In genomic region chr15:99433913-99434312, GRCm38 (mm10) we compare ENCODE assay signal across 24 mouse cellular contexts. TPM values are rescaled to one million over a fixed set of nuclear protein-coding genes. Genes with fewer than 3 reads are reported as not detected.
DNase-seq lines count a peak whose midpoint lies in the region; ATAC-seq and TF ChIP-seq lines count a peak whose summit lies in the region.
"Had no signal": no experiment of that assay in that cellular context is flagged by ENCODE, and none has a peak within 500 bp of the region (broad histone marks: within the 10 kb centered on the region; RNA-seq: fewer than 3 reads in every experiment).

No protein-coding gene starts in this region.

- no peaks in the 10 kb centered on the region for H3K27me3 ChIP-seq in heart, embryonic 16.5 days (ENCODE audit: control insufficient read depth, insufficient read depth, low read length)
- no peaks in the 10 kb centered on the region for H3K27me3 ChIP-seq in lung, postnatal 0 days (replicated peaks; ENCODE audit: insufficient read depth, low read length)
- H3K27me3 ChIP-seq: heart, embryonic 13.5 days; hindbrain, embryonic 12.5 days; limb, embryonic 12.5 days; megakaryocyte, embryonic 14.5 days; neural tube, embryonic 15.5 days had no signal

- ATAC-seq in heart, embryonic 16.5 days (replicated peaks; ENCODE audit: extremely low read depth, insufficient read depth, low FRiP score), result no peak
- 0 out of 2 replicates have a peak, but pooled peaks have one; percentile 7 for ATAC-seq in lung, postnatal 0 days
- ATAC-seq in granulocyte monocyte progenitor cell, adult 5-6 weeks (replicated peaks; ENCODE audit: poor library complexity, severe bottlenecking), result no peak
- ATAC-seq: forebrain, embryonic 14.5 days; midbrain, embryonic 16.5 days had no signal

- H3K4me1 ChIP-seq in heart, embryonic 16.5 days (ENCODE audit: control insufficient read depth, insufficient read depth, low read length), result peaks cover 30% of the 10 kb centered on the region
- H3K4me1 ChIP-seq in lung, postnatal 0 days (ENCODE audit: insufficient read depth, low read depth, low read length), result peaks cover 3% of the 10 kb centered on the region; the same call in 1 of the 2 replicates

- 61% methylated on average over 12 of the region's 12 CpGs for WGBS in heart, embryonic 16.5 days
- 67% methylated on average over 12 of the region's 12 CpGs for WGBS in lung, postnatal 0 days

- 0 out of 2 replicates have a peak overlapping the region, but pooled peaks have one; percentile 23 for H3K9ac ChIP-seq in heart, embryonic 16.5 days (ENCODE audit: low read length)
- no peak overlapping the region for H3K9ac ChIP-seq in lung, postnatal 0 days (replicated peaks; ENCODE audit: low read depth)
- H3K9ac ChIP-seq: hindbrain, embryonic 12.5 days; limb, embryonic 12.5 days; liver, embryonic 14.5 days; neural tube, embryonic 15.5 days had no signal

- no peak overlapping the region for H3K4me3 ChIP-seq in heart, embryonic 16.5 days (ENCODE audit: low read length)
- H3K4me3 ChIP-seq in lung, postnatal 0 days (ENCODE audit: low read depth, low read length), result no peak overlapping the region
- H3K4me3 ChIP-seq: heart, embryonic 13.5 days; hindbrain, embryonic 12.5 days; limb, embryonic 12.5 days; megakaryocyte, embryonic 14.5 days; neural tube, embryonic 15.5 days had no signal

- peaks cover 17% of the 10 kb centered on the region for H3K36me3 ChIP-seq in heart, embryonic 16.5 days (ENCODE audit: control insufficient read depth, insufficient read depth)
- H3K36me3 ChIP-seq in lung, postnatal 0 days (ENCODE audit: insufficient read depth, low read length), result no peaks in the 10 kb centered on the region; the same call in 1 of the 2 replicates

- no peaks in the 10 kb centered on the region for H3K9me3 ChIP-seq in heart, embryonic 16.5 days (replicated peaks; ENCODE audit: control insufficient read depth, low read length)
- no peaks in the 10 kb centered on the region for H3K9me3 ChIP-seq in lung, postnatal 0 days (ENCODE audit: low read length)
- H3K9me3 ChIP-seq: heart, embryonic 13.5 days; hindbrain, embryonic 12.5 days; limb, embryonic 12.5 days; megakaryocyte, embryonic 14.5 days; neural tube, embryonic 15.5 days had no signal

- H3K4me2 ChIP-seq in heart, embryonic 16.5 days (ENCODE audit: low read depth, low read length), result no peak overlapping the region
- no peak overlapping the region for H3K4me2 ChIP-seq in lung, postnatal 0 days (replicated peaks; ENCODE audit: low read depth, low read length)
- H3K4me2 ChIP-seq: heart, embryonic 13.5 days; hindbrain, embryonic 12.5 days; limb, embryonic 12.5 days; neural tube, embryonic 15.5 days had no signal

- no peak for TF ChIP-seq CTCF in lung, postnatal 0 days (IDR thresholded peaks at IDR 0.05)

- no peak for TF ChIP-seq EP300 in lung, postnatal 0 days (IDR thresholded peaks at IDR 0.05)

- DNase-seq in heart, adult 11 months, result no peak
- no peak for DNase-seq in lung, postnatal 0 days (ENCODE audit: low spot score)
- DNase-seq in lung, postnatal 10 days, result no peak
- peak; percentile 89 for DNase-seq in adrenal gland, adult 2 months
- DNase-seq in adrenal gland, postnatal 36 days, result peak; percentile 82 to 83
- no peak for DNase-seq in embryo, embryonic 9.5 days (ENCODE audit: extremely low spot score)
- DNase-seq: B cell, adult 2 months; cerebellum, adult 11-12 months; cerebellum, postnatal 14 days; gastrocnemius, postnatal 36 days; kidney, adult 9 months; lung, postnatal 14 days; right cerebral cortex, postnatal 4 days; thymus, postnatal 14 days had no signal

- peak overlapping the region; percentile 8; the same call in 1 of the 2 replicates for H3K27ac ChIP-seq in heart, embryonic 16.5 days (ENCODE audit: low read length)
- no peak overlapping the region for H3K27ac ChIP-seq in lung, postnatal 0 days (ENCODE audit: low read length)
- H3K27ac ChIP-seq: heart, embryonic 13.5 days; limb, embryonic 12.5 days; liver, embryonic 14.5 days; neural tube, embryonic 15.5 days had no signal

RNA-seq across cellular contexts. Expression of gene Nckap5l, which starts 23.6 kb away (rescaled TPM):
- 6.6 and 7.9 TPM in 2 replicates for polyA plus RNA-seq in heart, embryonic 16.5 days (2015; fragmentation: Nextera tagmentation; extraction: Ambion mirVana)
- 5.2 and 6.0 TPM in 2 replicates for polyA plus RNA-seq in lung, postnatal 0 days (2015; fragmentation: Nextera tagmentation; extraction: Ambion mirVana)
- total RNA-seq in adrenal gland, adult 2 months (2021), result 10 to 100 TPM; 16.8 to 20.4 TPM
- 35.2 and 43.9 TPM in 2 replicates for polyA plus RNA-seq in adrenal gland, adult 2 months (2012; rRNA removed)
- total RNA-seq in adrenal gland, postnatal 36 days (2021), result 10 to 100 TPM; 30.4 to 36.0 TPM
- total RNA-seq in granulocyte monocyte progenitor cell, adult 5-6 weeks (2014; fragmentation: Nextera tagmentation), result 5.0 and 13.4 TPM in 2 replicates
- 0.26 and 7.5 TPM in 2 replicates for total RNA-seq in granulocyte monocyte progenitor cell, adult 5-6 weeks (2017)

RNA-seq across cellular contexts. Expression of gene Bcdin3d, which starts 40.6 kb away (rescaled TPM):
- 12.5 and 13.0 TPM in 2 replicates for polyA plus RNA-seq in heart, embryonic 16.5 days (2015; fragmentation: Nextera tagmentation; extraction: Ambion mirVana)
- 11.2 and 11.5 TPM in 2 replicates for polyA plus RNA-seq in lung, postnatal 0 days (2015; fragmentation: Nextera tagmentation; extraction: Ambion mirVana)
- 1 to 10 TPM; 4.5 to 6.4 TPM for total RNA-seq in adrenal gland, adult 2 months (2021)
- polyA plus RNA-seq in adrenal gland, adult 2 months (2012; rRNA removed), result 3.3 and 4.7 TPM in 2 replicates
- 1 to 10 TPM; 5.3 to 6.6 TPM for total RNA-seq in adrenal gland, postnatal 36 days (2021)
- total RNA-seq in granulocyte monocyte progenitor cell, adult 5-6 weeks (2014; fragmentation: Nextera tagmentation), result 3.1 and 3.6 TPM in 2 replicates
- total RNA-seq in granulocyte monocyte progenitor cell, adult 5-6 weeks (2017), result 2.9 and 4.2 TPM in 2 replicates

RNA-seq across cellular contexts. Expression of gene Tmbim6, which starts 41.2 kb away (rescaled TPM):
- 273 and 290 TPM in 2 replicates for polyA plus RNA-seq in heart, embryonic 16.5 days (2015; fragmentation: Nextera tagmentation; extraction: Ambion mirVana)
- 669 and 693 TPM in 2 replicates for polyA plus RNA-seq in lung, postnatal 0 days (2015; fragmentation: Nextera tagmentation; extraction: Ambion mirVana)
- 100 to 1,000 TPM; 549 to 716 TPM for total RNA-seq in adrenal gland, adult 2 months (2021)
- polyA plus RNA-seq in adrenal gland, adult 2 months (2012; rRNA removed), result 1,176 and 1,311 TPM in 2 replicates
- 100 to 1,000 TPM; 506 to 839 TPM for total RNA-seq in adrenal gland, postnatal 36 days (2021)
- total RNA-seq in granulocyte monocyte progenitor cell, adult 5-6 weeks (2014; fragmentation: Nextera tagmentation), result 383 and 409 TPM in 2 replicates
- 163 and 164 TPM in 2 replicates for total RNA-seq in granulocyte monocyte progenitor cell, adult 5-6 weeks (2017)

Comparison
In these comparisons a context has a peak if more than half of its experiments do, and no peak if none do; other contexts are left out.
1. DNase-seq: peak in adrenal gland, adult 2 months (single experiment) and adrenal gland, postnatal 36 days (2 of 2); none in heart, adult 11 months (single experiment), lung, postnatal 0 days (single experiment), lung, postnatal 10 days (single experiment) and embryo, embryonic 9.5 days (single experiment).